Mouse (Mus musculus) stomach, embryonic 16.5 days (tissue): Measurements from ENCODE around the gene Rpl27a. TPM values are rescaled to one million over a fixed set of nuclear protein-coding genes. Genes with fewer than 3 reads are reported as not detected.

Source experiments
- ATAC-seq: fragments of 200-750 bp; cut with Nextera tagmentation; 2 replicates; pipeline ENCODE4 v1.8.0; 2017; ENCODE audit warnings: moderate number of reproducible peaks, moderate TSS enrichment; ENCODE audit not compliant: insufficient read depth, low FRiP score
- H3K27ac ChIP-seq: fragments of 300-500 bp; sonication (generic); 2 replicates; pipeline ENCODE4 v1.5.1; 2014; ENCODE audit warnings: low read length
- H3K27me3 ChIP-seq: fragments of 300-500 bp; sonication (generic); 2 replicates; pipeline ENCODE4 v1.6.1; 2014; ENCODE audit warnings: low read length, control low read depth, mixed read lengths; ENCODE audit not compliant: control insufficient read depth, insufficient read depth
- H3K36me3 ChIP-seq: fragments of 300-500 bp; sonication (generic); 2 replicates; pipeline ENCODE4 v1.6.1; 2014; ENCODE audit warnings: low read length; ENCODE audit not compliant: control insufficient read depth, insufficient read depth
- H3K4me1 ChIP-seq: fragments of 300-500 bp; sonication (generic); 2 replicates; pipeline ENCODE4 v1.6.1; 2014; ENCODE audit warnings: low read length, control low read depth, mixed read lengths; ENCODE audit not compliant: control insufficient read depth, insufficient read depth
- H3K4me2 ChIP-seq: fragments of 300-500 bp; sonication (generic); 2 replicates; pipeline ENCODE4 v1.6.1; 2014; ENCODE audit warnings: low read depth, low read length, mixed read lengths
- H3K4me3 ChIP-seq: fragments of 300-500 bp; sonication (generic); replicated peaks from 2 replicates; pipeline ENCODE4 v1.5.1; 2014; ENCODE audit warnings: mild to moderate bottlenecking, low read length
- H3K9ac ChIP-seq: fragments of 300-500 bp; sonication (generic); 2 replicates; pipeline ENCODE4 v1.6.1; 2014; ENCODE audit warnings: low read length
- H3K9me3 ChIP-seq: fragments of 300-500 bp; sonication (generic); replicated peaks from 2 replicates; pipeline ENCODE4 v1.6.1; 2016; ENCODE audit warnings: low read length, control low read depth; ENCODE audit not compliant: control insufficient read depth
- WGBS: fragments of 180-500 bp; shearing (Covaris S2); extraction: QIAGEN DNeasy Blood & Tissue Kit; methylation state at CpG from one replicate; pipeline ENCODE4 v1.1.7; 2014; 5-methylcytosine and 5-hydroxymethylcytosine counted together
- polyA plus RNA-seq: library from polyadenylated mRNA; unstranded; fragments of >200 nt; fragmentation: Nextera tagmentation; extraction: Ambion mirVana; gene quantifications from 2 replicates; pipeline ENCODE4 v1.2.1, GENCODE M21; 2015

The Rpl27a gene
- polyA plus RNA-seq, 1 experiment from 2014 or later: 128 TPM

DNA sequence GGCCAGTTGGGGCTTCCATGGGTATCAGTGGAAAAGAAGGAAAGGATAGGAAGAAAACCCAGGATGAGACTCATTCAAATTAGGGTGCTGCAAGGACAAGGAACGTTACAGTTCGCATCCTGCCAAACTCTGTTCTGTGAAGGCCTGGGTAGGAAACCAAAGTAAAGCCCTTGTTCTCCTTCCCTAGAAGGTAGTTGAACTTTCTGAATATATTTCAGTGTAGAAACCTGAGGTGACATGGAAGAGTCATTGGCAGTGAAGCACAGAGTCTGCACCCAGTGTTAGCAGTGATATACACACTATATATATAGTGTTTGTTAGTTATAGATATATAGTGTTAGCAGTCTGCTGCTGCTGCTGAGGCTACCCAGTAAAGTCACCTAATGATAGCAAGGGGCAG is 4.4 kb downstream of the Rpl27a start:
- peak overlapping the region; percentile 29; the same call in 1 of the 2 replicates for H3K27ac ChIP-seq
- 63% methylated on average over 2 of the region's 2 CpGs for WGBS
- no peaks in the 10 kb centered on the region for H3K27me3 ChIP-seq
- no peak overlapping the region for H3K4me3 ChIP-seq
- peaks cover 24% of the 10 kb centered on the region for H3K4me1 ChIP-seq
- no peak for ATAC-seq
- H3K4me2 ChIP-seq: no peak overlapping the region
- peaks cover 8% of the 10 kb centered on the region for H3K36me3 ChIP-seq
- no peak overlapping the region for H3K9ac ChIP-seq
- H3K9me3 ChIP-seq: no peaks in the 10 kb centered on the region

DNA sequence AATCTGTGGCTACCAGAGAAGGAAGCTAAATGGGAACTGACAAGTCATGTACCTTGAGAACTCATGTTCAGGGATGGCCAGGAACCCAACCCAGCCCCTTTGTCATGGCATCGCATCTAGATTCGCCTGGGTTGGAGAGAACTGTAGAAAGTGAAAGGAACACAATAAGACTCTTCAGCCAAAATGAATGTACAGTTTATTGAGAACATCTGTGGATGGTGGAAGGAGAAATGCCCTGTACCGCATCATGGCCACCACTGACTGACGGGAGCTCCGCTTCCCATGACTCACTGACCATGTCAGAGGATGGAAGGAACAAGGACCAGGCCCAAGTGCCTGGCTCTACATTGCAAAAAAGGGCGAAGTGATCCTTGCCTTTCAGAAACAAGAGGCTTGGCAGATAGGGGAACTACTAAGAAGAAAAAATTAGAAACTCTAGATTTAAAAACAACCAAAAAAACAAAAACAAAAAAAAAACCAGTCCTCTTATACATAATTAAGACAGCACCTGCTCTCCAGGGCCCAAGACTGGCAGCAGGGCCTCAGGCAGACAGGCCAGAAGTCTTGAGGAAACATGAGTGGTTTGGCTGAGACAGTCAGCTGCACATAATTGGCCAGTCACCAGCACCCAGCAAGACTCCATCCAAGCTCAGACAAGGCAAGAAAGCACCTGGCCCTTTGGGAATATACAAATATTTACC is 4.9 kb downstream of the Rpl27a start:
- ATAC-seq: no peak
- no peak overlapping the region for H3K9ac ChIP-seq
- WGBS: 67% methylated on average over 6 of the region's 6 CpGs
- peak overlapping the region; percentile 29; the same call in 1 of the 2 replicates for H3K27ac ChIP-seq
- H3K9me3 ChIP-seq: no peaks in the 10 kb centered on the region
- no peak overlapping the region for H3K4me2 ChIP-seq
- peaks cover 8% of the 10 kb centered on the region for H3K36me3 ChIP-seq
- H3K4me3 ChIP-seq: no peak overlapping the region
- H3K4me1 ChIP-seq: peaks cover 22% of the 10 kb centered on the region
- H3K27me3 ChIP-seq: no peaks in the 10 kb centered on the region

DNA sequence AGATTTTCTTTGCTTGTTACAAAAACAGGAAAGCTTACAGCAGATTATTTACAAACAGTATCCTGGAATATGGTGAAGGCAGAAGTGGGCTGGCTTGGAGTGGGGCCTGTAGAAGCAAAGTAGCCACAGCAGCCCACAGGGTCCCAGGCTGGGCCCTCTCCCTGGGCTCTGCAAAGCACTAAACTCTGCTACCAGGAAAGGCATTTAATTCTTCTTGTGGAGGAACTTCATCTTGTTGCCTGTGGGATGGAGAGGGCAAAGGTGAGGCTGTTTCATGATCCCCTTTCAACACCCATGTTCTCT is 5.4 kb downstream of the Rpl27a start:
- Histone ChIP-seq H3K36me3 (peaks cover 8% of the 10 kb centered on the region), H3K27me3 (no peaks in the 10 kb centered on the region), H3K27ac (0 out of 2 replicates have a peak overlapping the region, but pooled peaks have one; percentile 23), H3K9ac (no peak overlapping the region), H3K4me3 (no peak overlapping the region), H3K4me2 (no peak overlapping the region), H3K4me1 (peaks cover 22% of the 10 kb centered on the region), H3K9me3 (no peaks in the 10 kb centered on the region)
- no peak for ATAC-seq

DNA sequence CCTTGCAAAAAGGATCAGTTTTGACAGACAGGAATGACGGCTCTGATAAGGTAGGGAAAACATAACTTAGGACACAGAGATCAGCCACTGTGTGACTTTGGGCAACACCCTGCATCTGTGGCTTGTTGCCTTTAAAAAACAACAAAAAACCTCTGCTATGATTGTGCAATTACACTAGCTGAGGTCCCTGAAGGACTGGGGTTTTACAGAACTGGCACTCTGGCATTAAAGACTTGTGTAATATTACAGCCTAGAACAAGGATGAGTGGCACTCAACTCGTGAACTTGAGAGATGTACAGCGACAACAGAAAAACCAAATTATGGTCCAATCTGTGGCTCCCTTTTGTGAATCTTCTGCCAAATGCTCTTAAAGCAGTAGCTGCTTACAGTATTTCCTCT is 5.8 kb downstream of the Rpl27a start:
- H3K36me3 ChIP-seq: peaks cover 8% of the 10 kb centered on the region
- H3K27ac ChIP-seq: peak overlapping the region; percentile 42; the same call in 1 of the 2 replicates
- no peak overlapping the region for H3K4me3 ChIP-seq
- H3K4me1 ChIP-seq: peaks cover 22% of the 10 kb centered on the region
- H3K9ac ChIP-seq: no peak overlapping the region
- no peak for ATAC-seq
- H3K4me2 ChIP-seq: no peak overlapping the region
- H3K27me3 ChIP-seq: no peaks in the 10 kb centered on the region
- 74% methylated on average over 3 of the region's 3 CpGs for WGBS
- no peaks in the 10 kb centered on the region for H3K9me3 ChIP-seq

DNA sequence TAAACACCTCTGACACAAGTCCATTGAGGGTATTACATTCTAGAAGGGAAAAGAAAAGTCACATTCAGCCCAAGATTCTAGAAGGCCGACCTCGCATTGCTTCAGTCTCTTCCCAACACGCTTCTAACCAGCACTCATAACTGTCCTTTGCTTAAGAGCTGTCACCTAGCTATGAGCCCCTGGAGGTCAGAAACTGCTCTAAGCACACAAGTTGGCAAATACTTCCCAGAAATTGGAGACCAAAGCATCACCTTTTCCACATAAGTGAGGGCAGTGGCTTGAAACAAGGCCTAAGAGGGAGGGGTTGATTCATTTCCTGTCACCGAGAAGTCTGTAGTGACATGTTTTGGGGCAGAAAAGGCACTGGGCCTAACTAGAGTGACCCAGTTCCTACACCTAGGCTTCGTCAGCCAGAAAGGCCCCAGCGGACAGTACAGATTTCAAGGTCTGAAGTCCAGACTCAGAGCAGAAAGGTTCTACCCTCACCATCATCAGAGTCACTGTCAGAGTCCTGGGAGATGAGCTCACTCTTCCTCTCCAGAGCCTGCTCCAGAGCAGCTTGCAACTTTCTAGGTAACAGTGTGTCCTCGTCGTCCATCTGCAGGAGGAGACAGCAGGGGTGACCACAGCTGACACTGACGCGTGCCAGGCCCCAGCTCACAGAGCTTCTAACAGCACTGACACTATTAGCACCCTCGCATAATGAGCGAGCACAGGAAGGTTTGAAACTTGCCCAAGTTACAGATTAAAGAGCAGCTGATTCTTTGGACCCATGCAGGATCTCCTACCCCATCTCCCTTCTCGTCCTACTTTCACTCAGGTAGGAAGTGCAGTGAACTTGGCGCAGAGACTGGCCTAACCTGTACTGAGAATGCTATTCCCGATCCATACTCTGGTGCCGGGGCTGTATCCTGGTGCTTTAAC is 7.1 kb downstream of the Rpl27a start:
- Histone ChIP-seq H3K27me3 (no peaks in the 10 kb centered on the region), H3K4me2 (no peak overlapping the region), H3K27ac (no peak overlapping the region; the same call in 1 of the 2 replicates), H3K36me3 (peaks cover 7% of the 10 kb centered on the region), H3K9me3 (no peaks in the 10 kb centered on the region), H3K9ac (no peak overlapping the region), H3K4me1 (peaks cover 11% of the 10 kb centered on the region), H3K4me3 (no peak overlapping the region)
- ATAC-seq: no peak
- 63% methylated on average over 16 of the region's 16 CpGs for WGBS

DNA sequence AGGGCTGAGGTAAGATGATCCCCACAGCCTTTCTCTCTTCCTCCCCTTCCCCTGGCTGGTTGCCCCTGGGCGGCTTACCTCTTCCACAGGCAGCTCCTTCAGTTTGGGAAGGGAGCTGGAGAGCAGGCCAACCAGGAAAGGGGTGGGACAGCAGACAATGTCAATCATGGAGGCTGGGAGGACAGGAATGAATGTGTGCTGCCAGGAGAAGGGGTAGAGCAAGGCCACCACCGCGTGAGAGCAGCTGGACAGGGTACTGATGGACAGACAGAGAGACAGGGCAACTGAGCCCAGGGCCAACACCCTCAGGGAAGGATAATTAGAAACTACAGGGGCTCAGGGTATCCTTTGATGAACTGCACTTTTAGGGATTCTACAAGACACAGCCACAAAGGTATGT is 8.6 kb downstream of the Rpl27a start:
- Histone ChIP-seq H3K27ac (no peak overlapping the region), H3K4me1 (0 out of 2 replicates have a peak, but pooled peaks cover 3% of the 10 kb centered on the region), H3K9me3 (no peaks in the 10 kb centered on the region), H3K27me3 (no peaks in the 10 kb centered on the region), H3K4me3 (no peak overlapping the region), H3K4me2 (no peak overlapping the region), H3K36me3 (peaks cover 14% of the 10 kb centered on the region), H3K9ac (no peak overlapping the region)
- 71% methylated on average over 3 of the region's 3 CpGs for WGBS
- ATAC-seq: no peak

DNA sequence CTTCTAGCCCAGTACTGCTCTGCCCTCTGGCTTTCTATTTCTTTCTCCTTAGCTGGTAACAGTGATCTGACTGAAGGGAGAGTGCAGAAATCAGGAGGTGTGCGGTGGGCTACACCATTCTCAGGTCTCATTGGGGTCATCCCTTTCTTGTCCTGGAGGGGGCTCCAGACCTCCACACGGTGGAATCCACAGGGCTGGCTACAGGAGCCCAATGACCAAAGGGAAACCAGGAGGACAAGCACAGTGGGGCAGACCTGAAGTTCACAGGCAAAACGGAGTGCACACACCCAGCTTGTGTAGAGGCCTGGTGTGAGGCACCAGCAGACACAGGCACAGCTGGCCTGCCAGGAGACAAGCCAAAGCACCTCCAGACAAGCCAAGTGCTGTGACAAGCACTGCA is 9.4 kb downstream of the Rpl27a start:
- no peaks in the 10 kb centered on the region for H3K9me3 ChIP-seq
- no peak overlapping the region; the same call in 1 of the 2 replicates for H3K9ac ChIP-seq
- H3K27ac ChIP-seq: no peak overlapping the region
- peaks cover 14% of the 10 kb centered on the region for H3K36me3 ChIP-seq
- WGBS: 16% methylated on average over 3 of the region's 3 CpGs
- H3K4me3 ChIP-seq: no peak overlapping the region
- 0 out of 2 replicates have a peak, but pooled peaks cover 3% of the 10 kb centered on the region for H3K4me1 ChIP-seq
- no peaks in the 10 kb centered on the region for H3K27me3 ChIP-seq
- no peak overlapping the region for H3K4me2 ChIP-seq
- ATAC-seq: peak; percentile 58; the same call in 1 of the 2 replicates

DNA sequence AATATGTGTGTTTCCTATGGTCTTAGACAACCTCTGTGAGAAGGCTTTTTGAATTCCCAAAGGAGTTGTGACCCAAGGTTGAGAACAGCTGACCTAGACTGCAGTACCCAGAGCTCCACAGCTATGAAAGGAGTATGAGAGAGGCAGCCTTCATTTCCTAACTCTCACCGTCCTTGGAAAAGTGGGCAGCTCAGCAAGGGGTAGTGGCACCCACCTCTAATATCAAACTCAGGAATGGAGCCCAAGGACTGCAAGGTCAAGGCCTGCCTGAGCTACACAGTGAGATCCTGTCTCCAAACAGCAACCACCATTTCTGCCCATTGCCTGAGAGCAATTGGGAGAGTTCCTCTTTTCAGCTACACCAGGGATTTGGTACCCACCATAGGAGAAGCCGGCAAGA is 10.8 kb downstream of the Rpl27a start:
- Histone ChIP-seq H3K4me2 (no peak overlapping the region), H3K9ac (no peak overlapping the region), H3K4me3 (no peak overlapping the region), H3K27ac (no peak overlapping the region), H3K9me3 (no peaks in the 10 kb centered on the region), H3K27me3 (no peaks in the 10 kb centered on the region), H3K4me1 (no peaks in the 10 kb centered on the region), H3K36me3 (peaks cover 13% of the 10 kb centered on the region; the same call in 1 of the 2 replicates)
- no peak for ATAC-seq
- 80% methylated on average over 2 of the region's 2 CpGs for WGBS

DNA sequence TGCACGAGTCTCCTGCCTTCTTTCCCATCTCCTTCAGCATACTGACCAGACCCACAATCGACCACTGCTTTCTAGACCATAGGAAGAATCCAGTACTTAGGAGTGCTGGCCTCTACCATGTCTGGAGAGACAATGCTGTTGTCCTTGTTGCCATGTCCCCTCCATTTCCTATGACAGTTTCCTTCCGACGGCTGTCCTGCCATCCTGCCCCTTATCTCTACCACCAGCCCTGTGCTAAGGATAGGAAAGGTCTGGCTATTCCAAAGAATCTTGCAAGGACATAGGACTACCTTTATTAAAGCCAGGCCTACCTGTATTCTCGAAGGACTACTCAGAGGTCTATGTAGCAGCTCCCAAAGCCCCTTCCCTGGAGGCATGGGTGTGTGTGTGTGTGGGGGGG is 12.6 kb downstream of the Rpl27a start:
- Histone ChIP-seq H3K27ac (peak overlapping the region; percentile 1; the same call in 1 of the 2 replicates), H3K27me3 (no peaks in the 10 kb centered on the region), H3K9ac (no peak overlapping the region; the same call in 1 of the 2 replicates), H3K36me3 (peaks cover 13% of the 10 kb centered on the region; the same call in 1 of the 2 replicates), H3K4me1 (no peaks in the 10 kb centered on the region), H3K4me2 (no peak overlapping the region), H3K9me3 (no peaks in the 10 kb centered on the region), H3K4me3 (no peak overlapping the region)
- 77% methylated on average over 5 of the region's 5 CpGs for WGBS
- no peak for ATAC-seq
